Mouse (Mus musculus) layer of hippocampus, adult 11-12 months (tissue): ENCODE results near the gene Cst10.

ENCODE experiments used
- DNase-seq: peaks from one replicate; pipeline ENCODE4 v3.0.0; 2022; ENCODE audit warnings: low spot score

Cst10 gene

GRCm38 (mm10) chr2:149404757-149405156 lies at the start of gene Cst10:
Cst10 (plus strand) TSS chr2:149405057.
- no peak for DNase-seq

DNA sequence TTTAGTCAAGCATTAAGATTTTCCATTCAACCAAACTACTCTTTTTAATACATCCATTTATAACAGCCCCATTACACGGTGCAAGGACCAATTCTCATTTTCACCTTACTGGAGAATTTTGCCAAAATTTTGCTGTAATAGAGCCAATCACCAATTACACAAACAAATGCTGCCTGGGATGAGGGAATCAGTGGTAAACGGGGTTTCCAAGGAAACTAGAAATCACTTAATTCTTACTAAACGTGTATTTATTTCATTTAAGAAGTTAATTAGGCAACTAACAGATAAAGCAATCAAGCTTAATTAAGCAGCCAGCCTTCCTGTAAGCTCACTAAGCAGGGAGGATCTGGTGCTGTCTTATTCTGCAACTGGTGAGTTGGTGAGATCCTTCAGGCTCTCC lies 11.9 kb upstream of the Cst10 start:
- no peak for DNase-seq

DNA sequence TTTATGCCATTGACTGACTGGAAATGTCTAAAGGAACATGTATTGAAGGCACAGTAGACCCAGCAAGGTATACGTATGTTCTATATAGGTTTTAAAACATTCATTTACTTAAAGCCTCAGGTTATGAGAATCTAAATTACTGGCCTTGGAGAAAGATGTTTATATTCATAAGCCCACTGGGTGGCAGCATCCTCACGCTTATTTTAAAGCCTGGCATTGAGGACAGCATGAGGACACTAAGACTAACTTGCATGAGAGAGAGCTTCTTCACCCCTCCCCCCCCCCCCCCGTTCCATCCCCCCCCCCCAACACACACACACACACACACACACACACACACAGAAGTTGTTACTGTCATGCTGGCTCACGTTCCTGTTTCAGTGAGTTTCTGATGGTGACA lies 17.7 kb downstream of the Cst10 start:
- peak; percentile 21 for DNase-seq
